Mouse (Mus musculus) telencephalon, adult 2 months (tissue): Measurements from ENCODE around the gene Slc16a13.
"Not testable (repeated sequence)": the region's sequence is repeated elsewhere in the genome, so short reads cannot be mapped to it uniquely, and the experiment has no call there.

Experiments
- DNase-seq: peaks from one replicate; pipeline ENCODE4 v3.0.0-alpha.2; 2011; ENCODE audit warnings: low read depth, low spot score

Slc16a13 gene

DNA sequence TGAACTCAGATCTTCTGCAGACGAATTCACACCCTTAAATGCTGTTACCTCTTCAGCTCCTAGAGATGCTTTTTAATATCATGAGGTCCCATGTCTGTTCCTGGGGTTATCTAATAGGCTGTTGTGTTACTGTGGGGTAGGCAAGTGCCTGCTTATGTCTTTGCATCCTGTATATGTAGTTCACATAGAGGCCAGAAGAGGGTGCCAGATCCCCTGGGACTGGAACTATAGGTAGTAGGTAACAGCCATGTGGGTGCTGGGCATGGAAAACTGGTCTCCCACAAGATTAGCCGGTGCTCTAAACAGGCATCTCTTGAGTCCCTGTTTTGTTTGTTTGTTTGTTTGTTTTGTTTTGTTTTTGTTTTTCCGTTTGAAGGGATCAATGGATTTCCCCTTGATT lies 49.0 kb downstream of the Slc16a13 start:
- no peak for DNase-seq

GRCm38 (mm10) chr11:70171181-70171580 lies 49.7 kb downstream of the Slc16a13 start:
- DNase-seq: no peak

GRCm38 (mm10) chr11:70170291-70170690 lies 50.6 kb downstream of the Slc16a13 start:
- no peak for DNase-seq

DNA sequence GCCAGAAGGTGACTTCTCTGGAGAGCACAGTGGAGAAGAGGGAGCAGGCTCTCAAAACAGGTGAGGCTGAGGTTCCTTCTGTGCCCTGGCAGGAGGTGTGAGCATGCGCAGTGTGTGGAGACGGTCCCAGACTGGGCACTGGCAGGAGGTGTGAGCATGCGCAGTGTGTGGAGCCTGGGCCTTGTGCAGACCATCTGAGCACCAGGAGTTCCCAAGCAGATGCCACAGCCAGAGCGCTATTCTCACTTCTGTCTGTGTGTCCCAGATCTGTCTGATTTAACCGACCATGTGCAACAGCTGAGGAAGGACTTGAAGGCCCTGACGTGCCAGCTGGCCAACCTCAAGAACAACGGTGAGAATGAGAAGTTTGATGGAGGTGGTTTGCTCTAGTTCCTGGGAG lies 51.4 kb downstream of the Slc16a13 start:
- DNase-seq: not testable (repeated sequence)

GRCm38 (mm10) chr11:70168136-70168535 lies 52.7 kb downstream of the Slc16a13 start:
- no peak for DNase-seq
